Mouse (Mus musculus): ENCODE data around the gene Ahcyl2.

The Ahcyl2 gene

GRCm38 (mm10) chr6:29770672-29771321 lies 3.0 kb downstream of the Ahcyl2 start:
- no peak for DNase-seq (ENCODE audit: low spot score in 2 of 2)

GRCm38 (mm10) chr6:29772236-29772635 lies 4.4 kb downstream of the Ahcyl2 start:
- DNase-seq (ENCODE audit: low spot score in 2 of 2), result no peak

GRCm38 (mm10) chr6:29774161-29774560 lies 6.3 kb downstream of the Ahcyl2 start:
- no peak for DNase-seq (ENCODE audit: low spot score in 2 of 2)

- DNase-seq (ENCODE audit: low spot score in 2 of 2), result no peak
Observed at GRCm38 (mm10) chr6:29775609-29776008, 7.8 kb downstream of the Ahcyl2 start.

GRCm38 (mm10) chr6:29776542-29777237 lies 8.9 kb downstream of the Ahcyl2 start:
- DNase-seq (ENCODE audit: low spot score in 2 of 2), result no peak

GRCm38 (mm10) chr6:29777238-29777555 lies 9.4 kb downstream of the Ahcyl2 start:
- DNase-seq (ENCODE audit: low spot score in 2 of 2), result no peak

GRCm38 (mm10) chr6:29780082-29780481 lies 12.3 kb downstream of the Ahcyl2 start:
- DNase-seq (ENCODE audit: low spot score in 2 of 2), result no peak

GRCm38 (mm10) chr6:29780571-29780970 lies 12.8 kb downstream of the Ahcyl2 start:
- DNase-seq (ENCODE audit: low spot score in 2 of 2), result no peak

GRCm38 (mm10) chr6:29782239-29782638 lies 14.4 kb downstream of the Ahcyl2 start:
- DNase-seq (ENCODE audit: low spot score in 2 of 2), result no peak

GRCm38 (mm10) chr6:29783960-29784359 lies 16.1 kb downstream of the Ahcyl2 start:
- DNase-seq (ENCODE audit: low spot score in 2 of 2), result no peak

GRCm38 (mm10) chr6:29784413-29785021 lies 16.7 kb downstream of the Ahcyl2 start:
- DNase-seq (ENCODE audit: low spot score in 2 of 2), result no peak

- DNase-seq (ENCODE audit: low spot score in 2 of 2), result no peak
Observed at GRCm38 (mm10) chr6:29785759-29786158, 17.9 kb downstream of the Ahcyl2 start.

- DNase-seq (ENCODE audit: low spot score in 2 of 2), result no peak
Observed at GRCm38 (mm10) chr6:29788779-29789350, 21.1 kb downstream of the Ahcyl2 start.

GRCm38 (mm10) chr6:29790014-29790698 lies 22.3 kb downstream of the Ahcyl2 start:
- no peak for DNase-seq (ENCODE audit: low spot score in 2 of 2)

- DNase-seq (ENCODE audit: low spot score in 2 of 2), result no peak
Observed at GRCm38 (mm10) chr6:29793520-29793919, 25.7 kb downstream of the Ahcyl2 start.

GRCm38 (mm10) chr6:29794582-29794981 lies 26.8 kb downstream of the Ahcyl2 start:
- no peak for DNase-seq (ENCODE audit: low spot score in 2 of 2)

- DNase-seq (ENCODE audit: low spot score in 2 of 2), result no peak
Observed at GRCm38 (mm10) chr6:29802979-29803378, 35.2 kb downstream of the Ahcyl2 start.

GRCm38 (mm10) chr6:29804006-29804405 lies 36.2 kb downstream of the Ahcyl2 start:
- DNase-seq (ENCODE audit: low spot score in 2 of 2), result no peak

- DNase-seq (ENCODE audit: low spot score in 2 of 2), result no peak
Observed at GRCm38 (mm10) chr6:29805381-29805780, 37.6 kb downstream of the Ahcyl2 start.

GRCm38 (mm10) chr6:29812076-29812475 lies 44.3 kb downstream of the Ahcyl2 start:
- DNase-seq (ENCODE audit: low spot score in 2 of 2), result no peak

- no peak for DNase-seq (ENCODE audit: low spot score in 2 of 2)
Observed at GRCm38 (mm10) chr6:29812651-29813050, 44.8 kb downstream of the Ahcyl2 start.

- DNase-seq (ENCODE audit: low spot score in 2 of 2), result no peak
Observed at GRCm38 (mm10) chr6:29814616-29815015, 46.8 kb downstream of the Ahcyl2 start.

Measured in frontal cortex, postnatal 25 days (tissue).